Mouse (Mus musculus): ENCODE results near the gene Mmp15. TPM values are rescaled to one million over a fixed set of nuclear protein-coding genes. Genes with fewer than 3 reads are reported as not detected.

Mmp15 gene
- polyA plus RNA-seq, 1 experiment from 2014 or later = 0.85 TPM

Other genes with a start within 250 kb of the Mmp15 start
- 5.1 and 5.5 TPM in 2 replicates for gene Kifc3, start 149.5 kb upstream of the Mmp15 start, polyA plus RNA-seq (2015; fragmentation: Nextera tagmentation; extraction: Ambion mirVana)
- gene Cngb1, start 45.7 kb upstream of the Mmp15 start, polyA plus RNA-seq (2015; fragmentation: Nextera tagmentation; extraction: Ambion mirVana) = 0.07 and 0.12 TPM in 2 replicates
- gene Tepp, start 41.7 kb upstream of the Mmp15 start, polyA plus RNA-seq (2015; fragmentation: Nextera tagmentation; extraction: Ambion mirVana) = not detected in 2 replicates
- 0.88 and 1.2 TPM in 2 replicates for gene Zfp319, start 20.3 kb upstream of the Mmp15 start, polyA plus RNA-seq (2015; fragmentation: Nextera tagmentation; extraction: Ambion mirVana)
- 9.9 and 10.7 TPM in 2 replicates for gene Usb1, start 20.0 kb upstream of the Mmp15 start, polyA plus RNA-seq (2015; fragmentation: Nextera tagmentation; extraction: Ambion mirVana)
- gene Cfap20, start 82.6 kb downstream of the Mmp15 start, polyA plus RNA-seq (2015; fragmentation: Nextera tagmentation; extraction: Ambion mirVana) = 27.7 and 27.8 TPM in 2 replicates
- gene Csnk2a2, start 137.8 kb downstream of the Mmp15 start, polyA plus RNA-seq (2015; fragmentation: Nextera tagmentation; extraction: Ambion mirVana) = 2.7 and 3.1 TPM in 2 replicates
- gene Ccdc113, start 181.8 kb downstream of the Mmp15 start, polyA plus RNA-seq (2015; fragmentation: Nextera tagmentation; extraction: Ambion mirVana) = not detected in 2 replicates
- not detected in 2 replicates for gene Prss54, start 224.1 kb downstream of the Mmp15 start, polyA plus RNA-seq (2015; fragmentation: Nextera tagmentation; extraction: Ambion mirVana)

Measured in liver, embryonic 16.5 days (tissue).